Mouse (Mus musculus) lung, adult 2 months (tissue): ENCODE measurements at regions not wholly inside any gene's neighbourhood (a gene's known extent, or its start where the extent isn't known, plus 50 kb on each side); places are given as distances from the start of the nearest gene placed in this dataset.

Experiments used
- CTCF ChIP-seq: fragments of 200-500 bp; IDR thresholded peaks from 2 replicates; pipeline ENCODE4 v1.5.1; 2011; ENCODE audit warnings: mild to moderate bottlenecking, low read length, control low read depth; ENCODE audit not compliant: insufficient read depth
- POLR2A ChIP-seq: fragments of 200-500 bp; IDR thresholded peaks from 2 replicates; pipeline ENCODE4 v1.6.1; 2011; ENCODE audit warnings: low read depth, mild to moderate bottlenecking, control low read depth, low read length, borderline replicate concordance; ENCODE audit errors: extremely low read depth

- no peak for TF ChIP-seq CTCF
- no peak for TF ChIP-seq POLR2A
Measured at GRCm38 (mm10) chr3:56660594-56660993, 477.1 kb upstream of the Nbea start.
